Mouse (Mus musculus) olfactory bulb, adult 2 months (tissue): ENCODE data around the gene Thrap3.

Source experiments
- CTCF ChIP-seq: fragments of 200-500 bp; IDR thresholded peaks from 2 replicates; pipeline ENCODE4 v1.5.1; 2012; ENCODE audit warnings: low read depth, mild to moderate bottlenecking, low read length, moderate library complexity; ENCODE audit not compliant: insufficient read depth
- POLR2A ChIP-seq: fragments of 200-500 bp; IDR thresholded peaks from 2 replicates; pipeline ENCODE4 v1.6.1; 2012; ENCODE audit warnings: mild to moderate bottlenecking, low read depth, low read length, moderate library complexity; ENCODE audit not compliant: insufficient read depth

DNA sequence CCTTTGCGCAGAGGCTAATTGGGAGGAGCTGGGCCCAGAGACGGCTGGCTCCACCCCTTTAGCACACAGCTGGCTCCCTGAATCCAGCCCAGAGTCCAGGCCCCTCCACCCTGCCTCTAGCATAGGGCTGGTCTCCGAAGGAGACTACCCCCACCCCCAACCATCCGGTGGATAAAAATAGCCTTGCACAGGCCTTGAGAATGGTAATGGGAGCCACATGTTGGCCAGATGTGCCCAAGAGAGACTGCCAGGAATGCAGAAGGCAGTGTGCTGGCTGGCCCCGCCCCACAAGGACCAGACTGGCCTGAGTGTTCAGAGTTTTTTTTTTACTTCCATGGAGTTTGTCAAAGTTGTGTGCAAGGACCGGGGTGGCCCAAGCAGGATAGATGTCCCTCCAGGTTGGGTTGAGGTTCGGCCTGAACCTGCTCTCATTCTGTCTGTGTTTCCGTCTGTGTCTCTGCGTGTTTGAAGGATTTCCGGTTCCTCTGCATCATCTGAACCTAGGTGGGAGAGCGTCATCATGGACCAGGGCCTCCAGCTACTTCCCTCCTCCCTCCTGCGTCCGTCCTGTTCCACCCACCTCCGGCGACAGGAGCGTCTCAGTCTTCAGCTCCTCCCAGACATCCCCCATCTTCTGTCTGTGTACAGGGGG, 52.1 kb downstream of the Thrap3 start:
- TF ChIP-seq POLR2A (no peak), CTCF (no peak)
